Mouse (Mus musculus): ENCODE results near the gene Fam129c. TPM values are rescaled to one million over a fixed set of nuclear protein-coding genes. Genes with fewer than 3 reads are reported as not detected.

Fam129c gene
- polyA plus RNA-seq, 1 experiment from 2014 or later = 2.4 TPM

DNA sequence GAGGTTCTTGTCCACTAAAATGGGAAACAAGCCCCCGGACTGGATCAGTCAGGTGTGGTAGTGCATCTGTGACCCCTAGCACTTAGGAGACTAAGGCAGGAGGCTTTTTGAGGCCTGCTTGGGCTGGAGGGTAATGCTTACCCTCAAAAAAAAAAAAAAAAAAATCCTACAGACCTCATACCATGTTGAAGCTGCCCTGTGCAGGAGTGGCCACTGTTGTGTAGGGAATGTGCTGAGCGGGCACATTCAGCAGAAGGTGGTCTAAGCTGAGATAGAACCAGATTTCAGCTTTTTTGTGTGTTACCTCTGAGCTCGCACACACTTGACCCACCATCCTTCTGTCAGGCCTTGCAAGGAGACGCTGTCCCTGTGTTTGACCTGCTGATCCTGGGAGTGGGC is 3.1 kb upstream of the Fam129c start:
- H3K9ac ChIP-seq = no peak overlapping the region
- no peaks in the 10 kb centered on the region for H3K9me3 ChIP-seq (ENCODE audit: low read depth, low read length)
- H3K27ac ChIP-seq (ENCODE audit: low read depth) = no peak overlapping the region
- ATAC-seq (ENCODE audit: insufficient read depth) = no peak
- no peak overlapping the region for H3K4me2 ChIP-seq
- H3K36me3 ChIP-seq (ENCODE audit: insufficient read depth) = 0 out of 2 replicates have a peak, but pooled peaks cover 8% of the 10 kb centered on the region
- 96% methylated on average over 4 of the region's 4 CpGs for WGBS
- no peaks in the 10 kb centered on the region for H3K27me3 ChIP-seq (ENCODE audit: insufficient read depth, low read length)
- TF ChIP-seq CTCF (IDR thresholded peaks at IDR 0.05; ENCODE audit: low read depth) = no peak
- 0 out of 2 replicates have a peak, but pooled peaks cover 3% of the 10 kb centered on the region for H3K4me1 ChIP-seq (ENCODE audit: insufficient read depth)
- no peak for DNase-seq
- H3K4me3 ChIP-seq (ENCODE audit: low read depth, low read length) = no peak overlapping the region

DNA sequence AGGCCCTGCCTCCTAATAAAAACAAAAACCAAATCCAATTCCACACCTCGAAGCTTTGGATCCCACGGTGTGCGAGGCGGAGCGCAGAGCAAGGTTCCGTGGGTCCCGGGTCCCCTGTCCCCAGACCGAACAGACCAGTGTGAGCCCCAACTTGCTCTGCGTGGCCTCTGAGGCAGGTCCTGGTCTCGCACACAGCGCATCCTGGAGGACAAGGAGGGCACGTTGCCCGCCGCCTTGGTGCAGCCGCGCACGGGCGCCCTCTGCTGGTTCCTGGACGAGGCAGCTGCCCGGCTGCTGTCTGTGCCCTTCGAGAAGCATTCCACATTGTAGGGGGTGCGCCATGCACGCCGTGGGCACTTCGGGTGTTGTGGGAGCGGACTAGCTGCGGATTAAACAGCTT is 1.6 kb upstream of the Fam129c start:
- 9% methylated on average over 27 of the region's 27 CpGs for WGBS
- 0 out of 2 replicates have a peak, but pooled peaks cover 2% of the 10 kb centered on the region for H3K27me3 ChIP-seq (ENCODE audit: insufficient read depth, low read length)
- DNase-seq = peak; percentile 92
- peak; percentile 11 for ATAC-seq (ENCODE audit: insufficient read depth)
- TF ChIP-seq CTCF (IDR thresholded peaks at IDR 0.05; ENCODE audit: low read depth) = peak; percentile 100
- peak overlapping the region; percentile 27; the same call in 1 of the 2 replicates for H3K4me2 ChIP-seq
- H3K36me3 ChIP-seq (ENCODE audit: insufficient read depth) = peaks cover 11% of the 10 kb centered on the region; the same call in 1 of the 2 replicates
- no peaks in the 10 kb centered on the region for H3K9me3 ChIP-seq (ENCODE audit: low read depth, low read length)
- no peak overlapping the region for H3K4me3 ChIP-seq (ENCODE audit: low read depth, low read length)
- no peak overlapping the region for H3K9ac ChIP-seq
- H3K27ac ChIP-seq (ENCODE audit: low read depth) = no peak overlapping the region
- 0 out of 2 replicates have a peak, but pooled peaks cover 3% of the 10 kb centered on the region for H3K4me1 ChIP-seq (ENCODE audit: insufficient read depth)

DNA sequence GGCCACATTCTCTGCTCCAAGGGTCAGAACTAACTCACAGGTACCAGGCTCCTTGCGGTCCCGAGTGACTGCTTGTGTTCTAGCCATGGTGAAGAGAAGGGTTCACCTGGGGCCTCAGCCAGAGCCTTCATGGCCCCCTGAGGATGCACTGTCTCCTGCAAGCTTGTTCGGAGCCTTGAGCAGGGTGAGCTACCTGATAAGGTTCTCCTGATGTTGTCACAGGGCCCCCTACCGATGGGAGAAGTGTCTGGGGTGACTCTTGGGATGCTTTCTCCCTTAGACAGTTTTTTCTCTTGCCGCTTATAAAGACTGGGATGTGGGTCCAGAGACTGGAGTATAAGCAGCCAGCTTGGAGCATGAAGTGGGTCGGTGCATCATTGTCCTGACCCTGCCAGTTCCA is 1.1 kb upstream of the Fam129c start:
- peaks cover 4% of the 10 kb centered on the region for H3K27me3 ChIP-seq (ENCODE audit: insufficient read depth, low read length)
- H3K9me3 ChIP-seq (ENCODE audit: low read depth, low read length) = no peaks in the 10 kb centered on the region
- no peak overlapping the region for H3K27ac ChIP-seq (ENCODE audit: low read depth)
- DNase-seq = no peak
- no peak for ATAC-seq (ENCODE audit: insufficient read depth)
- TF ChIP-seq CTCF (IDR thresholded peaks at IDR 0.05; ENCODE audit: low read depth) = no peak
- no peak overlapping the region for H3K4me2 ChIP-seq
- H3K4me3 ChIP-seq (ENCODE audit: low read depth, low read length) = no peak overlapping the region
- H3K4me1 ChIP-seq (ENCODE audit: insufficient read depth) = no peaks in the 10 kb centered on the region
- 59% methylated on average over 6 of the region's 6 CpGs for WGBS
- peaks cover 11% of the 10 kb centered on the region; the same call in 1 of the 2 replicates for H3K36me3 ChIP-seq (ENCODE audit: insufficient read depth)
- no peak overlapping the region for H3K9ac ChIP-seq

DNA sequence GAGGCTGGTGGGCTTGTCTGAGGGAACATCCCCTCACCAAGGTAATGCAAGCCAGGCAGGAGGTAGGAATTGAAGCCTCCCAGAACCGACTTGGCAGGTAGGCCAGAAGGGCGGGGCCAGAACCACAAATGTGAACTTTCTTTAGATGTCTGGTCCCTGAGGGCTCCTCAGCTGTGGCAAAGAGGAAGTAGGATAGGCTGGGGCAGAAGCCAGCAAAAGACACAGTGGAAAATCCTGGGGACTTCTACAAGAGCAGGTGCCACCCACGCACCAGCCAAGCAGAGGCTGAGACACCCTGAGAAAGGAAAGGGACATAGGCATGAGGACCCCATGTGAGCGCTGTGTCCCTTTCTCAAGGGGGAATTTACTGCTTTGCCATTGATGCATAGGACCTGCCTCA is 650 bp upstream of the Fam129c start:
- WGBS = 76% methylated on average over 4 of the region's 4 CpGs

DNA sequence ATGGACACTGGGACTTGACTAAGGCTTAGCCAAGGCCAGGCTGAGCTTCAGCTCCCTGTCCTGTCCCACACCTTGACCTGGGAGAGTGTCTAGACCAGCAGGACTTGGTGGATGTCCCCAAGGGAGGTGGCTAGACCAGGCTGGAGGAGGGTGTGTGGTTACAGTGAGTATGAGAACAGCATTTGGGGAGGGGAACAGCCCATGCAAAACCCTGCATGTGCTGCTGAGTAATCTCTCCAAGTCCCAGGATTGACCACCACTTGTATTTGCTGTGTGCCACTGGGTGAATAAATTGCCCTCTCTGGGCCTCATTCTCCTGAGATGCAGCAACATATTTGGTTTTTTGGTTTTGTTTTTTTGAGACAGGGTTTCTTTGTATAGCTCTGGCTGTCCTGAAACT is 927 bp downstream of the Fam129c start:
- Histone ChIP-seq H3K9me3 (ENCODE audit: low read depth, low read length) (no peaks in the 10 kb centered on the region), H3K4me1 (ENCODE audit: insufficient read depth) (0 out of 2 replicates have a peak, but pooled peaks cover 5% of the 10 kb centered on the region), H3K36me3 (ENCODE audit: insufficient read depth) (peaks cover 11% of the 10 kb centered on the region; the same call in 1 of the 2 replicates), H3K9ac (no peak overlapping the region), H3K4me3 (ENCODE audit: low read depth, low read length) (no peak overlapping the region), H3K27ac (ENCODE audit: low read depth) (no peak overlapping the region), H3K4me2 (no peak overlapping the region), H3K27me3 (ENCODE audit: insufficient read depth, low read length) (peaks cover 21% of the 10 kb centered on the region)
- ATAC-seq (ENCODE audit: insufficient read depth) = no peak
- DNase-seq = no peak
- TF ChIP-seq CTCF (IDR thresholded peaks at IDR 0.05; ENCODE audit: low read depth) = no peak

More for the DNA sequence above, 650 bp upstream of the Fam129c start:
- ATAC-seq (ENCODE audit: insufficient read depth) (no peak), DNase-seq (no peak)
- peaks cover 11% of the 10 kb centered on the region; the same call in 1 of the 2 replicates for H3K36me3 ChIP-seq (ENCODE audit: insufficient read depth)
- no peaks in the 10 kb centered on the region for H3K4me1 ChIP-seq (ENCODE audit: insufficient read depth)
- no peak overlapping the region for H3K9ac ChIP-seq
- H3K4me2 ChIP-seq = no peak overlapping the region
- H3K27me3 ChIP-seq (ENCODE audit: insufficient read depth, low read length) = peaks cover 8% of the 10 kb centered on the region
- TF ChIP-seq CTCF (IDR thresholded peaks at IDR 0.05; ENCODE audit: low read depth) = no peak
- no peak overlapping the region for H3K27ac ChIP-seq (ENCODE audit: low read depth)
- H3K9me3 ChIP-seq (ENCODE audit: low read depth, low read length) = no peaks in the 10 kb centered on the region
- no peak overlapping the region for H3K4me3 ChIP-seq (ENCODE audit: low read depth, low read length)

DNA sequence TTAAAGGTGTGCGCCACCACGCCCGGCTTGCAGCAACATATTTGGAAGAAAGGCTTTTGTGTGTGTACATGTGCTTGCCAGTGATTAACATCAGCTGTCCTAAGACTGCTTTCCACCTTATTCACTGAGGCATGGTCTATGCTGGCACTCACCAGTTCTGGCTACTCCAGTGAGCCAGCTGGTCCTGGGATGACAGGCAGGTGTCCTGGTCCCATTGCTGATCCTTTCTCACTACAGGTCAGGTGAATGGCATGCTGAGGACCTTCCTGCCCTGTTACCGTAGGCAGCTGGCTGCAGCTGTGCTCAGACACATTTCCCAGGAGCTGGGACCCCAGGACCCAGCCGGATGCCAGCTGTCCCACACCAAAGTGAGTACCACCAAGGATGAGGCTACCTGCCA is 1.4 kb downstream of the Fam129c start:
- H3K4me1 ChIP-seq (ENCODE audit: insufficient read depth) = 0 out of 2 replicates have a peak, but pooled peaks cover 5% of the 10 kb centered on the region
- no peak for TF ChIP-seq CTCF (IDR thresholded peaks at IDR 0.05; ENCODE audit: low read depth)
- H3K9ac ChIP-seq = no peak overlapping the region
- no peak overlapping the region for H3K4me2 ChIP-seq
- no peak overlapping the region for H3K4me3 ChIP-seq (ENCODE audit: low read depth, low read length)
- WGBS = 91% methylated on average over 5 of the region's 5 CpGs
- H3K27me3 ChIP-seq (ENCODE audit: insufficient read depth, low read length) = peaks cover 22% of the 10 kb centered on the region
- H3K27ac ChIP-seq (ENCODE audit: low read depth) = no peak overlapping the region
- DNase-seq = no peak
- no peak for ATAC-seq (ENCODE audit: insufficient read depth)
- H3K36me3 ChIP-seq (ENCODE audit: insufficient read depth) = peaks cover 10% of the 10 kb centered on the region; the same call in 1 of the 2 replicates
- no peaks in the 10 kb centered on the region for H3K9me3 ChIP-seq (ENCODE audit: low read depth, low read length)

DNA sequence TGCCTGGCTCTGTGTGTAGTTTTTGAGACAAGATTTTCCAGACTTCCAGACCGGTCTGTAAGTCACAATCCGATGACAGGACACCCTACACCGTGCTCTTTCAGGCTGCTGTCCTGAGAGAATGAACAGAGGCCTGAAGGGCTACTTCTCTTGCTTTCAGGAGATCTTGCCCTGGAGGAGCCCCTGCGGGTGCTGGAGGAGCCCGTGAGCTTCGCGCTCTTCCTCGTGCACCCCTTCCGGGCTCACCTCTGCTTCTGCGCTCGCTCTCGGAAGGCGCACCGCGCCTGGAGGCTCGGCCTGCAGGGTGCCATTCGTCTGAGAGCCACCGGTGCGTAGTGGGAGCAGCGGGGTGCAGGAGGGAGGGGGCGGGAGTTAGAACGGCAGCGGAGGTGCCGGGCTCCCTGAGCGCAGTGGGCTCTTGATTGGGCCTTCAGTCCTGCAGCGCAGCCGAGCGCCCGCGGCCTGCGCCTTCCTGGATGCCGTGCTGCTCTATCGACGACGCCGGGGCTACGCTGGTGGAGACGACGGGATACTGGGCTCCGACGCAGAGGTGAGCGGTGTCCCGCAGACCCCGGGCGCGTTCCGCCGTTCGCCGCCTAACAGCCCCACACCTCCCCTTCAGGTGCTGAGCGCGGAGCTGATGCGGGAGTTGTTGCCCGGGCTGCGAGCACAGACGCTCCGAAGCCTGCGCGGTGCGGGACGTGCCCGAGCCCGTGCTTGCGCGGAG is 4.7 kb downstream of the Fam129c start:
- ATAC-seq (ENCODE audit: insufficient read depth) = peak; percentile 21
- Histone ChIP-seq H3K9me3 (ENCODE audit: low read depth, low read length) (no peaks in the 10 kb centered on the region), H3K27me3 (ENCODE audit: insufficient read depth, low read length) (peaks cover 22% of the 10 kb centered on the region), H3K4me1 (ENCODE audit: insufficient read depth) (0 out of 2 replicates have a peak, but pooled peaks cover 5% of the 10 kb centered on the region), H3K4me3 (ENCODE audit: low read depth, low read length) (peak overlapping the region; percentile 35), H3K4me2 (peak overlapping the region; percentile 74), H3K9ac (peak overlapping the region; percentile 16; the same call in 1 of the 2 replicates), H3K36me3 (ENCODE audit: insufficient read depth) (peaks cover 3% of the 10 kb centered on the region; the same call in 1 of the 2 replicates), H3K27ac (ENCODE audit: low read depth) (no peak overlapping the region)
- no peak for TF ChIP-seq CTCF (IDR thresholded peaks at IDR 0.05; ENCODE audit: low read depth)
- 4% methylated on average over 49 of the region's 65 CpGs for WGBS
- DNase-seq = peak; percentile 29
